ENCODE assay signal across 23 mouse cellular contexts in genomic region chr12:118566681-118567080, GRCm38 (mm10).
A peak's percentile ranks its signal among the peaks of the same experiment; 100 is the strongest.
DNase-seq lines count a peak whose midpoint lies in the region; ATAC-seq and TF ChIP-seq lines count a peak whose summit lies in the region.
"Had no signal": no experiment of that assay in that cellular context is flagged by ENCODE, and none has a peak within 500 bp of the region (broad histone marks: within the 10 kb centered on the region; RNA-seq: fewer than 3 reads in every experiment).

No protein-coding gene starts in this region.

- H3K36me3 ChIP-seq in intestine, embryonic 15.5 days = no peaks in the 10 kb centered on the region
- H3K36me3 ChIP-seq in intestine, embryonic 16.5 days (ENCODE audit: control insufficient read depth, insufficient read depth, low read length) = no peaks in the 10 kb centered on the region
- no peaks in the 10 kb centered on the region for H3K36me3 ChIP-seq in intestine, postnatal 0 days (ENCODE audit: control insufficient read depth, insufficient read depth)
- H3K36me3 ChIP-seq: G1E had no signal

- ATAC-seq in intestine, embryonic 15.5 days = peak; percentile 79
- peak; percentile 95 for ATAC-seq in intestine, embryonic 16.5 days
- peak; percentile 89 for ATAC-seq in intestine, postnatal 0 days
- ATAC-seq: activated CD4-positive, CD25-positive, alpha-beta regulatory T cell, adult 4 months; CD4-positive, CD25-positive, alpha-beta regulatory T cell, adult 4 months; Patski had no signal

- no peak for TF ChIP-seq CTCF in intestine, postnatal 0 days (IDR thresholded peaks at IDR 0.05; ENCODE audit: low read depth)

- H3K4me3 ChIP-seq in intestine, embryonic 15.5 days (replicated peaks) = no peak overlapping the region
- no peak overlapping the region for H3K4me3 ChIP-seq in intestine, embryonic 16.5 days (ENCODE audit: low read length)
- H3K4me3 ChIP-seq in intestine, postnatal 0 days (ENCODE audit: low read depth, low read length) = no peak overlapping the region

- H3K9ac ChIP-seq in intestine, embryonic 15.5 days = no peak overlapping the region
- no peak overlapping the region for H3K9ac ChIP-seq in intestine, embryonic 16.5 days (ENCODE audit: low read depth, low read length)
- H3K9ac ChIP-seq in intestine, postnatal 0 days (ENCODE audit: low read depth, low read length) = no peak overlapping the region

- H3K4me2 ChIP-seq in intestine, embryonic 15.5 days (replicated peaks) = no peak overlapping the region
- no peak overlapping the region for H3K4me2 ChIP-seq in intestine, embryonic 16.5 days (ENCODE audit: low read depth, low read length)
- H3K4me2 ChIP-seq in intestine, postnatal 0 days (replicated peaks; ENCODE audit: low read depth) = no peak overlapping the region

- H3K27ac ChIP-seq in intestine, embryonic 15.5 days = no peak overlapping the region
- H3K27ac ChIP-seq in intestine, embryonic 16.5 days (ENCODE audit: low read length) = no peak overlapping the region
- no peak overlapping the region for H3K27ac ChIP-seq in intestine, postnatal 0 days (ENCODE audit: low read depth, low read length)

- no peaks in the 10 kb centered on the region for H3K27me3 ChIP-seq in intestine, embryonic 15.5 days (replicated peaks)
- H3K27me3 ChIP-seq in intestine, embryonic 16.5 days (replicated peaks; ENCODE audit: control insufficient read depth, insufficient read depth, low read length) = no peaks in the 10 kb centered on the region
- H3K27me3 ChIP-seq in intestine, postnatal 0 days (replicated peaks; ENCODE audit: control insufficient read depth, insufficient read depth, low read length) = no peaks in the 10 kb centered on the region
- H3K27me3 ChIP-seq: CH12.LX had no signal

- H3K9me3 ChIP-seq in intestine, embryonic 15.5 days = no peaks in the 10 kb centered on the region
- H3K9me3 ChIP-seq in intestine, embryonic 16.5 days (ENCODE audit: control insufficient read depth, low read length) = no peaks in the 10 kb centered on the region
- H3K9me3 ChIP-seq in intestine, postnatal 0 days (ENCODE audit: control insufficient read depth) = no peaks in the 10 kb centered on the region
- H3K9me3 ChIP-seq: G1E had no signal

- DNase-seq in heart, adult 11 months = peak; percentile 66
- DNase-seq in heart, adult 18-20 months = no peak
- DNase-seq in T-cell, adult 2 months (ENCODE audit: low spot score) = no peak
- DNase-seq in cerebellum, postnatal 10 days = no peak
- no peak for DNase-seq in adrenal gland, postnatal 25 days
- DNase-seq: adrenal gland, adult 2 months; adrenal gland, adult 8-10 months; adrenal gland, postnatal 10 days; adrenal gland, postnatal 14 days; adrenal gland, postnatal 36 days; B cell, adult 2 months; cerebellum, adult 11 months; cerebellum, adult 11-12 months; cerebellum, adult 18-20 months; cerebellum, adult 2 months had no signal

- H3K4me1 ChIP-seq in intestine, embryonic 15.5 days (replicated peaks) = 0 out of 2 replicates have a peak, but pooled peaks cover 3% of the 10 kb centered on the region
- H3K4me1 ChIP-seq in intestine, embryonic 16.5 days (ENCODE audit: control insufficient read depth, insufficient read depth, low read length) = peaks cover 2% of the 10 kb centered on the region; the same call in 1 of the 2 replicates
- no peaks in the 10 kb centered on the region for H3K4me1 ChIP-seq in intestine, postnatal 0 days (replicated peaks; ENCODE audit: control insufficient read depth, insufficient read depth, low read length)
